Mouse (Mus musculus) frontal cortex, adult (tissue): Measurements from ENCODE around the gene Sec22b.

Experiments
- ATAC-seq: cut with Nextera tagmentation; 2 replicates; pipeline ENCODE4 v1.9.2; 2017; ENCODE audit warnings: mild to moderate bottlenecking, moderate library complexity, mixed read lengths; ENCODE audit not compliant: low TSS enrichment

Sec22b gene

DNA sequence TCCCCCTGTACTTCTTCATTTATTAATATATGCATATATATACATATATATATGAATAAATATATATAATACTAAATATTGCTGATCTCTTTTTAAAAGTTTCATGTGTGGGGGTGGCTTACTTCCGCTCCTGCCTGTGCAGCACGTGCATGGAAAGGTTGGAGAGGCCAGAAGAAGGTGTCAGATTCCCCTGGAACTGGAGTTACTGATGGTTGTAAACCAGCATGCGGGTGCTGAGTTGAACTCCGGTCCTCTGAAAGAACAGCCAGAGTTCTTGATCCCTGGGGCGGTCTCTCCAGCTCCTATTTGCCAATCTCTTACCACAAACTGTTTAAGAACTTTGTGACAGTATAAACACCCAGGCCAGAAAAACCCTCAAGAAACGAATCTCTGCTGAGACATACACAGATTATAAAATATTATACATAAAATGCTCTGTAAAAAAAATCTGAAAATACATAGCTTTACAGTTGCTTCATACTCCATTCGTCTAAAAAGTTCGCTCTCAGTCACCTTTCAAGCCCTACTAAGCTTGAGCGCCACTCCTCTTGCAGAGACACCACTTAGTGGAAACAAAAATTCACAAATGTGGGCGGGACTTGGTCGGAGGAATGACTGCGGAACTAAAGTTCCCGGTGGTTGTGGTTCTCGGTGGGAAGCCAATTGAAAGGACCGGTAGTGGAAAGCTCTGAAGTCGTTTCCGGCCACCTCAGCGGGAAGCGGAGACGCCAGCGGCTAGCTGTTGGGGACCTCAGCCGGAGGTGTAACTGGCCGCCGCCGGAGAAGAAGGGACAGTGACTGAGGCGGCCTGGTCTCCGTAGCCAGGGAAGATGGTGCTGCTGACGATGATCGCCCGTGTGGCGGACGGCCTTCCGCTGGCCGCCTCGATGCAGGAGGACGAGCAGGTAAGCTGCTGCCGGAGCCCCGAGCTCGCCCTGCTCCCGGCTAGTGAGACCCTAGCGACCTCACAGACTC is at the start of gene Sec22b:
Gene Sec22b (plus strand): TSS at position 675 of the 975 bp plus-strand sequence.
- peak; percentile 96 for ATAC-seq

DNA sequence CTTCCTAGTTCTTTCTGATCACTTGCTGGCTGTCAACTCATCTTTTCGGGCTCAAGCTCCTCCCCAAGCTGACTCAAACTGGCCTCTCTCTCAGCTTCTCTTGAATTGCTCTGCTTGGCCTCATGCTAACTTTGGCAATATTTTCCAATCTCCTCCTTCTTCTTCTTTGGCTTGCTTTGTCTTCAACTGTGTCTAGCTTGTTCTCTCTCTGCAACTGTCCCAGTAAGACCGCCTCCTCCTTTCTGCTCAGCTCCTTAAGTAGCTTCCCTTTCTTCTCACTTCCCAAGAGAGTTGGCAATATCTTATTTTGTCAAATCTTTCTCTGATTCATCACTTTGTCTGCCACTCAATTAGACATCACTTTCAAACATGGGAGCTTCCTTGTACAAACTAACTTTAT is 49.2 kb upstream of the Sec22b start:
- ATAC-seq = peak; percentile 58

DNA sequence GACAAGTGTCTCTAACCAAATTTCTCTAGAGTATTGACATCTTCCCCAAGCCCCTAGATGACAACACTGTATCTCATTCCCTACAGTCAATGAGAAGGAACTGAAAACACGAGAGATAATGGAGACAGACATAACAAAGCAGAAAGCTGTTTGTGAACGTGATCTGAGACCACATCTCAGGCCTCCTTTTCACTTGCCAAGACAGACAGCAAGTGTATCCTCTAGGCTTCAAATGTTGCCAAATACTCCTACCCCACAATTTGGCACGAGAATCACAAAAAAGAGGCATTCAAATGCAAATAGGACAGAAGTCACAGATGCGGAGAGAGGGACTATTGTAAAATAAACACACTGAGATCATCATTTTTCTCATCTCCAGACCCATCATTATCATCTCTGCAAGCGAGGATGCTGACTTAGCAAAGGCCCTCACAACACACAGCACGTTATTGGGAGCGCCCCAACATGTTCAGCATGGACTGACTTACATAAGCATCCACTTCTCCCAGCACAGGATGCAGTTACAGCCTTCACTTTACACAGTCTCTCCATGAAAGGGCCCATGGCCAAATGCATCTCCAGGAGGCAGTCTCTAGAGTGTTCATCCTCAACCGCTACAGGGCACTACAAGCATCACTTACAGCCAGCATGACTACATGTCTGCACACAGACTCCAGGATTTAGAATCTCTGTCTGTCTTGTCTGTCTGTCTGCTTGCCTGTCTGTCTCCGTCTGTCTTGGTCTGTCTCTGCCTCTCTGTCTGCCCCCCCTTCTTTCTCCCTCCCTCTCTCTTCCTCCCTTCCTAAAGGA is 46.2 kb upstream of the Sec22b start:
- ATAC-seq = peak; percentile 58

GRCm38 (mm10) chr3:97859400-97859799 is 41.6 kb upstream of the Sec22b start:
- peak; percentile 76 for ATAC-seq

- peak; percentile 51 for ATAC-seq
These were observed 40.1 kb upstream of the Sec22b start for GRCm38 (mm10) chr3:97860820-97861451.

DNA sequence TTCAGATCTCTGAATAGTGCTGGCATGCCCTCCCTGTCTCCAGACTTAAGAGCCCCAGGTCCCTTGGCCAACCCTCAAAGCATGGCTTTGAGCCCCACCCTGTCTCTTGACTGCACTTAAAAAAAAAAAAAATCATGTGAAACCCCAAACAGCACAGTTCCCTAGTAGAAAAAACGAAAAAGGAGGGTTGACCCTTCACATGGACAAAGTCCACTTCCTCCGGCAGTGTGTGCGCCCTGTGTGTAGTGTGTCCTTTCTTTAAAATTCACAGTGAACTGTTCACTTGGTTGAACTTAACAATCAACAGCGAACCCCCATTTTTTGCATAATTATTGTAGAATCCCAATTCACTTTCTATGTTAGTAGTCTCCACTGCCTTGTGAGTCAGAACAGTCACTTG is 34.3 kb upstream of the Sec22b start:
- no peak for ATAC-seq

- peak; percentile 65 for ATAC-seq
These were observed 33.6 kb upstream of the Sec22b start for GRCm38 (mm10) chr3:97867221-97868023.

DNA sequence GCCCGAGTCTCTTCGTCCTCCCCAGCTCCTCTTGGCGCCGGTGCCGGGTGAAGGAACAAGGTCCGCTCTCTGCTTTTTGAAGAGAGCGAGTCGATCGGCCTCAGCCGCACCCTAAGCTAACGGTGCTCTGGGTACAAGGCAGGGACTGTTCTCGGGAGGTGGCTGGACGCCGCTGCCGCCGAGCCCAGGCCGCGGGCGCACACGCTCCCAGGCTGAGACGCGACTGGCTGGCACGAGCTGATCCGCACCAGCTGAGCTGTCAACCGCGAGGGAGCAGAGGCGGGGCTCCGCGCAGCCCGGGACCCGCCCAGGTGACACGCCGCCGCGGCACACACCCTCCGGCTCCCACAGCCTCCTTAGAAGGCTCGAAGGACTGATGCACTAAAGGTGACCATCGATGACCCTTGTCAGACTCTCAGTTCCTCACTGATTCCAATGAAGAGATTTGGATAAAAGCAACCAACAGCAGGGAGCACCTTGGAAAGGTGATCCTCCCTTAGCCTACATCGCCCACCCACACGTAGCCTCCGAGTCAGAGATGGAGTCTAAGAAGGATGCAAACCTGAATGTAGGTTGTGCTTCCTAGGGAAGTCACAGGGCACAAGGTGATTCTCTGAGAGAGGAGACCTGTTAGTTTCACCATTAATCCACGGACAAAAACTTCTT is 32.8 kb upstream of the Sec22b start:
- peak; percentile 91 for ATAC-seq

GRCm38 (mm10) chr3:97868733-97869132 is 32.3 kb upstream of the Sec22b start:
- ATAC-seq = no peak

- ATAC-seq = no peak
These were observed 31.3 kb upstream of the Sec22b start for GRCm38 (mm10) chr3:97869730-97870129.

- no peak for ATAC-seq
These were observed 26.2 kb upstream of the Sec22b start for GRCm38 (mm10) chr3:97874777-97875176.

DNA sequence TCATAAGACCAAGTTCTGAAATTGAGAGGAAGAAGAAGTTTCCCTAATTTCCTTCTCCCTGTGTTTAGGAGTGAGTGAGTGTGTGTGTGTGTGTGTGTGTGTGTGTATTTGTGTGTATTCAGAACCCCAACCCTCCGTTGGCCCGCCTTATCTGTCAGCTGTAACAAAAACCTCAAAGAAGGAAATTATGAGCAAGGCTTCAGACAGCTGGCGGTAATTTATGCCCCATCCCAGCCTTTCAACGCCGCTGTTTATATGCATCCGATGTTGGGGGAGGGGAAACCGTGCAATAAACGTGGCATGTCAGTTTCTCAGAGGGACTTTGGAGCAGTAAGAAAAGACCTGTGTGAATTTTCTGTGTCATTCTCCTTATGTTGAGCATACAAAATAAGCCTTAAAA is 24.7 kb upstream of the Sec22b start:
- no peak for ATAC-seq

GRCm38 (mm10) chr3:97879222-97879621 is 21.8 kb upstream of the Sec22b start:
- ATAC-seq = no peak

GRCm38 (mm10) chr3:97881576-97881975 is 19.4 kb upstream of the Sec22b start:
- ATAC-seq = peak; percentile 91

DNA sequence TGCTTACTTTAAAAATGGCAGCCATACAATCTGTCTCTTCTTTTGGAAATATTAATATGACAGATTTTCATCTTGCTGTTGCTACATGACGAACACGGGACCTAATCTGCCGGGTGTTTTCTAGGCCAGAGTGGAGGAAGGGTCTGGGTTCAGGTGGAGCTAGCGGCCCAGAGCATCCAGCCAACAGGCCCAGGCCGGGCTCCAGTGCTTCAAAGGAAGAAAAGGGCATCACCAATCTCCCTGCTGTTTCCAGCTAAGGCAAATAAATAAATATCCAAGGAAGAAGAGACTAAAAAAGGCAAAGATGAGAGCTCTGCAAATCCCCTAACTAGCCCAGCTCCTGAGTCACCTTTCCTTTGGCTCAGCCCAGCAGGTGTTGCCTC is 13.2 kb upstream of the Sec22b start:
- ATAC-seq = peak; percentile 17; the same call in 1 of the 2 replicates

DNA sequence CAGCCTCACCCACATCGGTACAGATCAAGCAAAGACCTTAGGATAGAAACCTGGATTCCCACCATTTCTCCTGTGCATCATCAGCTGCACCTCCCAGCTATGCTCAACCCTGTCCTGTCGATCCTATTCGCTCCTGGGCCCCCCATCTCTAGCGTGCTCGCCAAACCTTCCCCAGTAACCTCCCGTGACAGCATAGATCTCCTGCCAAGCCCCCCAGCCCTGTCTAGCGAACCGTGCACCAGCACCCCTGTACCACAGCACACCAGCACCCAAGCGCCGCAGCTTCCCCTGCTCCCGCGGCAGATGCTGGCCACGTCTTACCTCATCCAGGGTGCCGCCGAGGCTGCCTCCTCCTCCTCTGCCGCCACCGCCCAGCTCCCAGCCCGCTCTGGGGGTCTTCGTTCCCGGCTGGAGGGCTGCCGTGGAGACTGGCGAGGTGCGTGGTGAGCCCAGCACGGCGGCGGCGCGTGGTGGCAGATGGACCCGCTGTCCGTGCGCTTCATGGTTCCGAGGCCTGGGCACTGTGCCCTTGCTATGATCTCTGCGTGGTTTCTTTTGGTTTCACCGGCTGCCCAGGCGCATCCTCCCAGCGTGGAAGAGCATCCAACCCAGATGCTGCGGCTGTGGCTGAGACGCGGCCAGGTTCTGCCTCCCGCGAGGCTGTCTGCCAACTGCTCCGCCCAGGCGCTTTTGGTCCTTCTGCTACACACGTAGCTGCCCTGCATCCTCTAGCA is 12.7 kb upstream of the Sec22b start, which contains the start of gene Pde4dip:
Gene Pde4dip (minus strand): TSS at position 540 of the 734 bp plus-strand sequence.
- ATAC-seq = peak; percentile 85

- ATAC-seq = no peak
These were observed 10.8 kb upstream of the Sec22b start for GRCm38 (mm10) chr3:97890205-97890604.

GRCm38 (mm10) chr3:97894695-97895094 is 6.3 kb upstream of the Sec22b start:
- no peak for ATAC-seq

- ATAC-seq = no peak
These were observed 2.6 kb upstream of the Sec22b start for GRCm38 (mm10) chr3:97898381-97898780.

DNA sequence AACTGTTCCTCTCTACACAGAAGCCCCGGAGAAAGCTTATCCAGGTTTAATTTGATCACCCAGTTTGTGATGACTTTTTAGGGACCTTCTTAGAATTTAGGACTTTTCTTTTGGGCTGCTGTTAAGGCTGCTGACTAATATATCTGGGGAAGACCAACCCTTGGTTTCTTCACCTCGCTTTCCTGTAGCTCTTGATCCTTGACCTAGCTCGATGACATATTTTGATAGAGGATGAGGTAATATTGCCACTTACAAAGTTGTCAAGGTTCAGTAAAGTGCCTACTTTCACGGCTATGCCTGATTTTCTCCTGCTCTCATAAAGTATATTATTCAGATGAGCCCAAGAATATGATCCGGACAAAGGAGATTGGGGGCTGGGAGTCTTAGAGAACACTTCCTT is 596 bp downstream of the Sec22b start:
- ATAC-seq = no peak
